Mouse (Mus musculus): ENCODE results near the gene Gpr137.

The Gpr137 gene

GRCm38 (mm10) chr19:6943709-6944108, 1.4 kb upstream of the Gpr137 start:
- in situ Hi-C loops (cut with MboI, MseI), result no loop called here

GRCm38 (mm10) chr19:6942764-6943163, 484 bp upstream of the Gpr137 start:
- in situ Hi-C loops (cut with MboI, MseI), result no loop called here

GRCm38 (mm10) chr19:6941372-6942248, 670 bp downstream of the Gpr137 start, which contains the start of gene Bad:
Gene Bad, plus strand, starts transcription at chr19:6941861.
- in situ Hi-C loops (cut with MboI, MseI), result no loop called here

- in situ Hi-C loops (cut with MboI, MseI), result no loop called here
These were observed 1.6 kb downstream of the Gpr137 start for GRCm38 (mm10) chr19:6940396-6941351.

GRCm38 (mm10) chr19:6939106-6940002, 2.9 kb downstream of the Gpr137 start:
- in situ Hi-C loops (cut with MboI, MseI), result loop anchor here (5.0 kb wide), 1 partner anchor 38 kb away; the partner anchor contains the start of gene Plcb3

- in situ Hi-C loops (cut with MboI, MseI), result loop anchor here (5.0 kb wide), 1 partner anchor 39 kb away; the partner anchor contains the start of gene Plcb3
These were observed 4.5 kb downstream of the Gpr137 start for GRCm38 (mm10) chr19:6937541-6938465.

- in situ Hi-C loops (cut with MboI, MseI), result loop anchor here (5.0 kb wide), 1 partner anchor 41 kb away; the partner anchor contains the start of gene Plcb3
These were observed 6.0 kb downstream of the Gpr137 start for GRCm38 (mm10) chr19:6936299-6936698.

GRCm38 (mm10) chr19:6934195-6934977, 7.9 kb downstream of the Gpr137 start, which contains the start of gene Kcnk4:
Gene Kcnk4, minus strand, starts transcription at chr19:6934515.
- in situ Hi-C loops (cut with MboI, MseI), result no loop called here

- in situ Hi-C loops (cut with MboI, MseI), result no loop called here
These were observed 8.7 kb downstream of the Gpr137 start for GRCm38 (mm10) chr19:6933436-6934194.

GRCm38 (mm10) chr19:6933102-6933435, 9.2 kb downstream of the Gpr137 start:
- in situ Hi-C loops (cut with MboI, MseI), result no loop called here

GRCm38 (mm10) chr19:6932018-6932417, 10.3 kb downstream of the Gpr137 start:
- in situ Hi-C loops (cut with MboI, MseI), result no loop called here

GRCm38 (mm10) chr19:6931002-6931401, 11.3 kb downstream of the Gpr137 start:
- in situ Hi-C loops (cut with MboI, MseI), result no loop called here

- in situ Hi-C loops (cut with MboI, MseI), result no loop called here
These were observed 14.2 kb downstream of the Gpr137 start for GRCm38 (mm10) chr19:6928080-6928479.

GRCm38 (mm10) chr19:6926559-6927255, 15.6 kb downstream of the Gpr137 start:
- in situ Hi-C loops (cut with MboI, MseI), result no loop called here

GRCm38 (mm10) chr19:6925611-6926329, 16.5 kb downstream of the Gpr137 start:
- in situ Hi-C loops (cut with MboI, MseI), result no loop called here

- in situ Hi-C loops (cut with MboI, MseI), result no loop called here
These were observed 17.0 kb downstream of the Gpr137 start, which contains the start of gene Catsperz for GRCm38 (mm10) chr19:6925307-6925573. Gene Catsperz, minus strand, starts transcription at chr19:6925380.
